ENCODE assay signal across 9 mouse cellular contexts in the genomic region with DNA sequence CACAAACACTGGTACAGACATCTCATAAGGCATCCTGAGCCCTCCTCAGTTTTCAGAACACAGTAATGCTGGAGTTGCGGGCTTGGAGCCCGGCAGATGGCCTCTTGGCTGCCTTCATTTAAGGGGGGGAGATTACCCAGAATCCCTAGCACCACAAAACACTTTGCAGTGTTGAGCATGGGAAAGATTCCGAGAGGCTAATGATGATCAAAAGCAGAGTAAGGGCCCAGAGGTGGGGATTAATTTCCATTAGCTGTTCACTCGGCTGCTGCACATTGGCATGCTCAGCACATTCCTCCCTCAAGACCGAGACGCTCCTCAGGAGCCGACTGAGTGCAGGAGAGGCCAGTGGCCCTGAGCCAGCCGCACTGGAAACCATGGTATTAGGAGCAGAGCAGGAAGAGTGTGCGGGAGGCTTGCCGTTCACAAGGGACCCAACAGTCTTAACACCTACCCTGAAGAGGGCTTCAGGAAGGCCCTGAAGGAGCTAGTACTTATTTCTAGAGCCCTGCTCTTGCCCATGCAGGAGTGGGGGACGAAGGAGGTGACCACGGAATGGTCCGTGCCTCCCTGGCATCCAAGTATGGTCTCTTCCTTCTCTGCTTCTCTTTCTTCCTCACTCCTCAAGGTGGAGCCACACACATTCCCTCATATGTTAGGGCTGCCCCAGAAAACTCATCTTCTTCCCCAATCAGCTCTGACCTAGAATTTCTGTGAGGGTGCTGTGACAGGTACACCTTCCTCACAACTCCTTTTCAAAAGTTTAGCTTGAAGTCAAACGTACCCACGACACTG.
DNase-seq lines count a peak whose midpoint lies in the region; ATAC-seq lines count a peak whose summit lies in the region.
"Had no signal": no experiment of that assay in that cellular context is flagged by ENCODE, and none has a peak within 500 bp of the region (broad histone marks: within the 10 kb centered on the region; RNA-seq: fewer than 3 reads in every experiment).

No protein-coding gene starts in this region.

- 0 out of 2 replicates have a peak overlapping the region, but pooled peaks have one; percentile 30 for H3K27ac ChIP-seq in limb, embryonic 12.5 days
- H3K27ac ChIP-seq in limb, embryonic 10.5 days: no peak overlapping the region
- H3K27ac ChIP-seq in limb, embryonic 15.5 days: peak overlapping the region; percentile 47; the same call in 1 of the 2 replicates
- H3K27ac ChIP-seq in stomach, embryonic 14.5 days (ENCODE audit: low read length): peak overlapping the region; percentile 58; the same call in 1 of the 2 replicates

- no peak for ATAC-seq in limb, embryonic 12.5 days (ENCODE audit: insufficient number of reproducible peaks, insufficient read depth, low FRiP score, low TSS enrichment, low read depth)
- ATAC-seq in limb, embryonic 15.5 days (ENCODE audit: insufficient number of reproducible peaks, low FRiP score, low TSS enrichment, low read depth): peak; percentile 53; the same call in 1 of the 2 replicates
- ATAC-seq in stomach, embryonic 14.5 days (ENCODE audit: insufficient number of reproducible peaks, insufficient read depth, low FRiP score, low read depth): peak; percentile 49; the same call in 1 of the 2 replicates

- no peak overlapping the region for H3K4me2 ChIP-seq in limb, embryonic 12.5 days
- peak overlapping the region; percentile 35 for H3K4me2 ChIP-seq in limb, embryonic 15.5 days
- no peak overlapping the region for H3K4me2 ChIP-seq in stomach, embryonic 14.5 days (replicated peaks; ENCODE audit: low read depth, low read length)

- no peak for DNase-seq in limb, embryonic 10.5 days (ENCODE audit: low spot score)
- DNase-seq in cerebellum, postnatal 36 days: peak; percentile 65 to 67
- peak; percentile 33 to 48 for DNase-seq in heart, postnatal 10 days
- DNase-seq in B cell, adult 2 months: no peak
- DNase-seq in adipocyte (ENCODE audit: low spot score): no peak

- peaks cover 7% of the 10 kb centered on the region for H3K4me1 ChIP-seq in limb, embryonic 12.5 days (replicated peaks)
- peaks cover 4% of the 10 kb centered on the region; the same call in 1 of the 2 replicates for H3K4me1 ChIP-seq in limb, embryonic 10.5 days
- H3K4me1 ChIP-seq in limb, embryonic 15.5 days: peaks cover 10% of the 10 kb centered on the region
- H3K4me1 ChIP-seq in stomach, embryonic 14.5 days (ENCODE audit: control insufficient read depth, insufficient read depth, low read length): no peaks in the 10 kb centered on the region

- no peaks in the 10 kb centered on the region for H3K36me3 ChIP-seq in limb, embryonic 12.5 days
- no peaks in the 10 kb centered on the region for H3K36me3 ChIP-seq in limb, embryonic 10.5 days
- H3K36me3 ChIP-seq in limb, embryonic 15.5 days: no peaks in the 10 kb centered on the region
- H3K36me3 ChIP-seq in stomach, embryonic 14.5 days (ENCODE audit: control insufficient read depth, insufficient read depth, low read length): no peaks in the 10 kb centered on the region

- WGBS in limb, embryonic 12.5 days: 60% methylated on average over 15 of the region's 15 CpGs
- WGBS in limb, embryonic 10.5 days: 68% methylated on average over 15 of the region's 15 CpGs
- 38% methylated on average over 15 of the region's 15 CpGs for WGBS in limb, embryonic 15.5 days
- WGBS in stomach, embryonic 14.5 days: 48% methylated on average over 15 of the region's 15 CpGs

- H3K9ac ChIP-seq in limb, embryonic 12.5 days (replicated peaks): no peak overlapping the region
- H3K9ac ChIP-seq in limb, embryonic 15.5 days: no peak overlapping the region
- no peak overlapping the region for H3K9ac ChIP-seq in stomach, embryonic 14.5 days (replicated peaks; ENCODE audit: low read depth, low read length)

- no peaks in the 10 kb centered on the region for H3K9me3 ChIP-seq in limb, embryonic 12.5 days
- no peaks in the 10 kb centered on the region for H3K9me3 ChIP-seq in limb, embryonic 10.5 days (replicated peaks)
- H3K9me3 ChIP-seq in limb, embryonic 15.5 days: no peaks in the 10 kb centered on the region
- no peaks in the 10 kb centered on the region for H3K9me3 ChIP-seq in stomach, embryonic 14.5 days (ENCODE audit: control insufficient read depth, low read depth, low read length)

- H3K27me3 ChIP-seq in limb, embryonic 12.5 days: 0 out of 2 replicates have a peak, but pooled peaks cover 2% of the 10 kb centered on the region
- no peaks in the 10 kb centered on the region for H3K27me3 ChIP-seq in limb, embryonic 10.5 days (ENCODE audit: low read depth, poor library complexity, severe bottlenecking)
- H3K27me3 ChIP-seq in limb, embryonic 15.5 days: no peaks in the 10 kb centered on the region
- H3K27me3 ChIP-seq in stomach, embryonic 14.5 days (ENCODE audit: control insufficient read depth, insufficient read depth, low read length): no peaks in the 10 kb centered on the region

- H3K4me3 ChIP-seq in limb, embryonic 12.5 days (replicated peaks): no peak overlapping the region
- H3K4me3 ChIP-seq in limb, embryonic 10.5 days: no peak overlapping the region
- H3K4me3 ChIP-seq in limb, embryonic 15.5 days: no peak overlapping the region
- H3K4me3 ChIP-seq in stomach, embryonic 14.5 days (ENCODE audit: low read depth, low read length): no peak overlapping the region
- H3K4me3 ChIP-seq: myocyte had no signal

- intact Hi-C loops in heart, postnatal 10 days (cut with DNase I): no loop called here

Comparison
In these comparisons a context has a peak if more than half of its experiments do, and no peak if none do; other contexts are left out.
1. DNase-seq: peak in cerebellum, postnatal 36 days (2 of 2) and heart, postnatal 10 days (2 of 2); none in limb, embryonic 10.5 days (single experiment), B cell, adult 2 months (0 of 2) and adipocyte (single experiment).